Mouse (Mus musculus): ENCODE results near the gene Tnfrsf11a. TPM values are rescaled to one million over a fixed set of nuclear protein-coding genes. Genes with fewer than 3 reads are reported as not detected.
"Not testable (repeated sequence)": the region's sequence is repeated elsewhere in the genome, so short reads cannot be mapped to it uniquely, and the experiment has no call there.

The Tnfrsf11a gene
- total and polyA plus RNA-seq, 2 experiments: 0.45 to 1.2 TPM

- Histone ChIP-seq H3K36me3 (ENCODE audit: control insufficient read depth, insufficient read depth, low read length) (peaks cover 6% of the 10 kb centered on the region; the same call in 1 of the 2 replicates), H3K9ac (ENCODE audit: low read depth, low read length) (no peak overlapping the region), H3K27me3 (ENCODE audit: control insufficient read depth, insufficient read depth, low read length) (no peaks in the 10 kb centered on the region; the same call in 1 of the 2 replicates), H3K4me3 (ENCODE audit: insufficient read depth, low read depth, low read length) (no peak overlapping the region), H3K4me1 (ENCODE audit: control insufficient read depth, insufficient read depth, low read length) (no peaks in the 10 kb centered on the region), H3K27ac (replicated peaks; ENCODE audit: insufficient read depth, low read depth, low read length) (no peak overlapping the region), H3K79me2 (ENCODE audit: control insufficient read depth, insufficient read depth, low read length) (no peaks in the 10 kb centered on the region)
- TF ChIP-seq CTCF (IDR thresholded peaks at IDR 0.05; ENCODE audit: low read depth, low read length) (no peak), POLR2A (IDR thresholded peaks at IDR 0.05; ENCODE audit: extremely low read depth, insufficient read depth, low read length) (no peak)
- 77% methylated on average over 3 of the region's 3 CpGs for WGBS
- no peak for DNase-seq (ENCODE audit: extremely low read depth, low read depth, low spot score)
Measured at GRCm38 (mm10) chr1:105759422-105760165, 20.9 kb upstream of the Tnfrsf11a start.

- no peaks in the 10 kb centered on the region for H3K4me1 ChIP-seq (ENCODE audit: control insufficient read depth, insufficient read depth, low read length)
- no peak overlapping the region for H3K4me3 ChIP-seq (ENCODE audit: insufficient read depth, low read depth, low read length)
- no peak for DNase-seq (ENCODE audit: extremely low read depth, low read depth, low spot score)
- no peaks in the 10 kb centered on the region for H3K36me3 ChIP-seq (ENCODE audit: control insufficient read depth, insufficient read depth, low read length)
- no peaks in the 10 kb centered on the region for H3K79me2 ChIP-seq (ENCODE audit: control insufficient read depth, insufficient read depth, low read length)
- no peak overlapping the region for H3K27ac ChIP-seq (replicated peaks; ENCODE audit: insufficient read depth, low read depth, low read length)
- H3K27me3 ChIP-seq (ENCODE audit: control insufficient read depth, insufficient read depth, low read length): no peaks in the 10 kb centered on the region; the same call in 1 of the 2 replicates
- TF ChIP-seq CTCF (IDR thresholded peaks at IDR 0.05; ENCODE audit: low read depth, low read length): no peak
- no peak for TF ChIP-seq POLR2A (IDR thresholded peaks at IDR 0.05; ENCODE audit: extremely low read depth, insufficient read depth, low read length)
- WGBS: 60% methylated on average over 8 of the region's 8 CpGs
- no peak overlapping the region for H3K9ac ChIP-seq (ENCODE audit: low read depth, low read length)
Measured at GRCm38 (mm10) chr1:105765586-105765985, 14.9 kb upstream of the Tnfrsf11a start.

GRCm38 (mm10) chr1:105766099-105766498, 14.4 kb upstream of the Tnfrsf11a start:
- not testable (repeated sequence) for DNase-seq (ENCODE audit: extremely low read depth, low read depth, low spot score); H3K4me3 ChIP-seq (ENCODE audit: insufficient read depth, low read depth, low read length); H3K79me2 ChIP-seq (ENCODE audit: control insufficient read depth, insufficient read depth, low read length); H3K9ac ChIP-seq (ENCODE audit: low read depth, low read length); H3K27me3 ChIP-seq (ENCODE audit: control insufficient read depth, insufficient read depth, low read length); H3K27ac ChIP-seq (replicated peaks; ENCODE audit: insufficient read depth, low read depth, low read length); H3K4me1 ChIP-seq (ENCODE audit: control insufficient read depth, insufficient read depth, low read length); H3K36me3 ChIP-seq (ENCODE audit: control insufficient read depth, insufficient read depth, low read length)
- 87% methylated on average over 9 of the region's 9 CpGs for WGBS

GRCm38 (mm10) chr1:105768397-105768796, 12.1 kb upstream of the Tnfrsf11a start:
- WGBS: 94% methylated on average over 2 of the region's 2 CpGs
- TF ChIP-seq CTCF (IDR thresholded peaks at IDR 0.05; ENCODE audit: low read depth, low read length) (no peak), POLR2A (IDR thresholded peaks at IDR 0.05; ENCODE audit: extremely low read depth, insufficient read depth, low read length) (no peak)

GRCm38 (mm10) chr1:105770685-105771084, 9.8 kb upstream of the Tnfrsf11a start:
- 84% methylated on average over 2 of the region's 2 CpGs for WGBS
- no peak overlapping the region for H3K4me3 ChIP-seq (ENCODE audit: insufficient read depth, low read depth, low read length)
- TF ChIP-seq CTCF (IDR thresholded peaks at IDR 0.05; ENCODE audit: low read depth, low read length) (no peak), POLR2A (IDR thresholded peaks at IDR 0.05; ENCODE audit: extremely low read depth, insufficient read depth, low read length) (no peak)

More at GRCm38 (mm10) chr1:105768397-105768796, 12.1 kb upstream of the Tnfrsf11a start:
- no peaks in the 10 kb centered on the region for H3K27me3 ChIP-seq (ENCODE audit: control insufficient read depth, insufficient read depth, low read length)
- no peak overlapping the region for H3K9ac ChIP-seq (ENCODE audit: low read depth, low read length)
- H3K4me3 ChIP-seq (ENCODE audit: insufficient read depth, low read depth, low read length): no peak overlapping the region
- DNase-seq (ENCODE audit: extremely low read depth, low read depth, low spot score): no peak
- no peaks in the 10 kb centered on the region for H3K4me1 ChIP-seq (ENCODE audit: control insufficient read depth, insufficient read depth, low read length)
- H3K79me2 ChIP-seq (ENCODE audit: control insufficient read depth, insufficient read depth, low read length): no peaks in the 10 kb centered on the region
- no peaks in the 10 kb centered on the region for H3K36me3 ChIP-seq (ENCODE audit: control insufficient read depth, insufficient read depth, low read length)
- no peak overlapping the region for H3K27ac ChIP-seq (replicated peaks; ENCODE audit: insufficient read depth, low read depth, low read length)

GRCm38 (mm10) chr1:105776426-105776825, 4.1 kb upstream of the Tnfrsf11a start:
- H3K36me3 ChIP-seq (ENCODE audit: control insufficient read depth, insufficient read depth, low read length): no peaks in the 10 kb centered on the region
- H3K9ac ChIP-seq (ENCODE audit: low read depth, low read length): no peak overlapping the region
- no peak for DNase-seq (ENCODE audit: extremely low read depth, low read depth, low spot score)
- no peak overlapping the region for H3K27ac ChIP-seq (replicated peaks; ENCODE audit: insufficient read depth, low read depth, low read length)
- H3K27me3 ChIP-seq (ENCODE audit: control insufficient read depth, insufficient read depth, low read length): peaks cover 4% of the 10 kb centered on the region
- H3K4me1 ChIP-seq (ENCODE audit: control insufficient read depth, insufficient read depth, low read length): peaks cover 2% of the 10 kb centered on the region
- no peak overlapping the region for H3K4me3 ChIP-seq (ENCODE audit: insufficient read depth, low read depth, low read length)
- WGBS: 91% methylated on average over 4 of the region's 4 CpGs
- TF ChIP-seq POLR2A (IDR thresholded peaks at IDR 0.05; ENCODE audit: extremely low read depth, insufficient read depth, low read length) (no peak), CTCF (IDR thresholded peaks at IDR 0.05; ENCODE audit: low read depth, low read length) (no peak)
- no peaks in the 10 kb centered on the region for H3K79me2 ChIP-seq (ENCODE audit: control insufficient read depth, insufficient read depth, low read length)

More at GRCm38 (mm10) chr1:105770685-105771084, 9.8 kb upstream of the Tnfrsf11a start:
- Histone ChIP-seq H3K27me3 (ENCODE audit: control insufficient read depth, insufficient read depth, low read length) (no peaks in the 10 kb centered on the region), H3K4me1 (ENCODE audit: control insufficient read depth, insufficient read depth, low read length) (no peaks in the 10 kb centered on the region), H3K9ac (ENCODE audit: low read depth, low read length) (no peak overlapping the region), H3K36me3 (ENCODE audit: control insufficient read depth, insufficient read depth, low read length) (no peaks in the 10 kb centered on the region), H3K27ac (replicated peaks; ENCODE audit: insufficient read depth, low read depth, low read length) (no peak overlapping the region), H3K79me2 (ENCODE audit: control insufficient read depth, insufficient read depth, low read length) (no peaks in the 10 kb centered on the region)
- DNase-seq (ENCODE audit: extremely low read depth, low read depth, low spot score): no peak

Measured in liver, adult 2 months (tissue).